Mouse (Mus musculus) midbrain, embryonic 10.5 days (tissue): ENCODE results near the gene Hoxd11. TPM values are rescaled to one million over a fixed set of nuclear protein-coding genes. Genes with fewer than 3 reads are reported as not detected.

Source experiments
- DNase-seq: peaks from one replicate; pipeline ENCODE4 v3.0.0-alpha.2; 2017; ENCODE audit warnings: low spot score
- H3K27ac ChIP-seq: fragments of 300-500 bp; sonication (generic); replicated peaks from 2 replicates; pipeline ENCODE4 v1.5.1; 2016; ENCODE audit warnings: mild to moderate bottlenecking
- H3K27me3 ChIP-seq: fragments of 300-500 bp; sonication (generic); 2 replicates; pipeline ENCODE4 v1.6.1; 2016; ENCODE audit warnings: low read depth, mild to moderate bottlenecking; ENCODE audit not compliant: poor library complexity, severe bottlenecking
- H3K36me3 ChIP-seq: fragments of 300-500 bp; sonication (generic); 2 replicates; pipeline ENCODE4 v1.6.1; 2016; ENCODE audit warnings: mild to moderate bottlenecking, moderate library complexity
- H3K4me1 ChIP-seq: fragments of 300-500 bp; sonication (generic); 2 replicates; pipeline ENCODE4 v1.6.1; 2016
- H3K4me3 ChIP-seq: fragments of 300-500 bp; sonication (generic); 2 replicates; pipeline ENCODE4 v1.5.1; 2016; ENCODE audit warnings: mild to moderate bottlenecking, moderate library complexity
- H3K9me3 ChIP-seq: fragments of 300-500 bp; sonication (generic); replicated peaks from 2 replicates; pipeline ENCODE4 v1.6.1; 2016; ENCODE audit warnings: mild to moderate bottlenecking
- WGBS: fragments of 180-500 bp; shearing (Covaris S2); methylation state at CpG from one replicate; pipeline ENCODE4 v1.1.7; 2016; 5-methylcytosine and 5-hydroxymethylcytosine counted together
- polyA plus RNA-seq: library from polyadenylated mRNA; unstranded; fragments of >200 nt; fragmentation: Nextera tagmentation; extraction: Ambion mirVana; gene quantifications from 2 replicates; pipeline ENCODE4 v1.2.1, GENCODE M21; 2016

The Hoxd11 gene
- polyA plus RNA-seq, 1 experiment from 2014 or later, result not detected

GRCm38 (mm10) chr2:74726973-74727639, 47.7 kb downstream of the Hoxd11 start:
- under 1% methylated on average over 42 of the region's 43 CpGs for WGBS
- Histone ChIP-seq H3K4me3 (peak overlapping the region; percentile 37), H3K4me1 (peaks cover 9% of the 10 kb centered on the region), H3K27me3 (peaks cover 100% of the 10 kb centered on the region), H3K9me3 (no peaks in the 10 kb centered on the region), H3K27ac (no peak overlapping the region), H3K36me3 (no peaks in the 10 kb centered on the region)
- DNase-seq, result no peak

- H3K9me3 ChIP-seq, result no peaks in the 10 kb centered on the region
- no peak for DNase-seq
- no peaks in the 10 kb centered on the region for H3K36me3 ChIP-seq
- no peak overlapping the region for H3K27ac ChIP-seq
- peak overlapping the region; percentile 37 for H3K4me3 ChIP-seq
- 1% methylated on average over 25 of the region's 25 CpGs for WGBS
- peaks cover 11% of the 10 kb centered on the region for H3K4me1 ChIP-seq
- H3K27me3 ChIP-seq, result peaks cover 100% of the 10 kb centered on the region
Measured at GRCm38 (mm10) chr2:74727640-74728302, 48.4 kb downstream of the Hoxd11 start.

- H3K9me3 ChIP-seq, result no peaks in the 10 kb centered on the region
- 1% methylated on average over 13 of the region's 13 CpGs for WGBS
- no peak overlapping the region for H3K27ac ChIP-seq
- peaks cover 100% of the 10 kb centered on the region for H3K27me3 ChIP-seq
- no peak overlapping the region for H3K4me3 ChIP-seq
- H3K36me3 ChIP-seq, result no peaks in the 10 kb centered on the region
- DNase-seq, result no peak
- peaks cover 15% of the 10 kb centered on the region for H3K4me1 ChIP-seq
Measured at GRCm38 (mm10) chr2:74728303-74728680, 48.9 kb downstream of the Hoxd11 start.

- Histone ChIP-seq H3K4me3 (no peak overlapping the region), H3K27me3 (peaks cover 100% of the 10 kb centered on the region), H3K36me3 (no peaks in the 10 kb centered on the region), H3K27ac (no peak overlapping the region), H3K4me1 (peaks cover 15% of the 10 kb centered on the region), H3K9me3 (no peaks in the 10 kb centered on the region)
- DNase-seq, result no peak
- 2% methylated on average over 8 of the region's 8 CpGs for WGBS
Measured at GRCm38 (mm10) chr2:74730331-74730730, 51.0 kb downstream of the Hoxd11 start.

GRCm38 (mm10) chr2:74731055-74731454, 51.7 kb downstream of the Hoxd11 start:
- no peak for DNase-seq
- Histone ChIP-seq H3K27ac (no peak overlapping the region), H3K4me3 (no peak overlapping the region), H3K9me3 (no peaks in the 10 kb centered on the region), H3K36me3 (no peaks in the 10 kb centered on the region), H3K4me1 (peaks cover 18% of the 10 kb centered on the region), H3K27me3 (peaks cover 100% of the 10 kb centered on the region)

GRCm38 (mm10) chr2:74731799-74732512, 52.6 kb downstream of the Hoxd11 start:
- DNase-seq, result no peak
- peaks cover 21% of the 10 kb centered on the region for H3K4me1 ChIP-seq
- H3K27me3 ChIP-seq, result peaks cover 100% of the 10 kb centered on the region
- H3K4me3 ChIP-seq, result no peak overlapping the region
- 2% methylated on average over 9 of the region's 9 CpGs for WGBS
- no peaks in the 10 kb centered on the region for H3K36me3 ChIP-seq
- H3K9me3 ChIP-seq, result no peaks in the 10 kb centered on the region
- no peak overlapping the region for H3K27ac ChIP-seq

GRCm38 (mm10) chr2:74732513-74733316, 53.4 kb downstream of the Hoxd11 start:
- Histone ChIP-seq H3K4me3 (no peak overlapping the region), H3K36me3 (no peaks in the 10 kb centered on the region), H3K4me1 (peaks cover 14% of the 10 kb centered on the region; the same call in 1 of the 2 replicates), H3K9me3 (no peaks in the 10 kb centered on the region), H3K27ac (no peak overlapping the region), H3K27me3 (peaks cover 100% of the 10 kb centered on the region)
- WGBS, result under 1% methylated on average over 52 of the region's 52 CpGs
- DNase-seq, result peak; percentile 51

GRCm38 (mm10) chr2:74733317-74733661, 53.9 kb downstream of the Hoxd11 start:
- H3K9me3 ChIP-seq, result no peaks in the 10 kb centered on the region
- peaks cover 100% of the 10 kb centered on the region for H3K27me3 ChIP-seq
- peaks cover 12% of the 10 kb centered on the region; the same call in 1 of the 2 replicates for H3K4me1 ChIP-seq
- no peaks in the 10 kb centered on the region for H3K36me3 ChIP-seq
- WGBS, result 0% methylated on average over 16 of the region's 16 CpGs
- no peak overlapping the region for H3K27ac ChIP-seq
- H3K4me3 ChIP-seq, result no peak overlapping the region
- peak; percentile 47 for DNase-seq

- H3K9me3 ChIP-seq, result no peaks in the 10 kb centered on the region
- 0% methylated on average over 6 of the region's 6 CpGs for WGBS
- H3K36me3 ChIP-seq, result no peaks in the 10 kb centered on the region
- H3K4me1 ChIP-seq, result peaks cover 12% of the 10 kb centered on the region; the same call in 1 of the 2 replicates
- H3K27me3 ChIP-seq, result peaks cover 100% of the 10 kb centered on the region
- H3K4me3 ChIP-seq, result no peak overlapping the region
- H3K27ac ChIP-seq, result no peak overlapping the region
- DNase-seq, result peak; percentile 55
Measured at GRCm38 (mm10) chr2:74733765-74734164, 54.4 kb downstream of the Hoxd11 start.

GRCm38 (mm10) chr2:74734451-74734850, 55.1 kb downstream of the Hoxd11 start:
- Histone ChIP-seq H3K36me3 (no peaks in the 10 kb centered on the region), H3K9me3 (no peaks in the 10 kb centered on the region), H3K4me1 (peaks cover 12% of the 10 kb centered on the region; the same call in 1 of the 2 replicates), H3K27ac (no peak overlapping the region), H3K27me3 (peaks cover 100% of the 10 kb centered on the region), H3K4me3 (no peak overlapping the region)
- under 1% methylated on average over 13 of the region's 13 CpGs for WGBS
- DNase-seq, result peak; percentile 52

- H3K4me1 ChIP-seq, result peaks cover 13% of the 10 kb centered on the region; the same call in 1 of the 2 replicates
- H3K27me3 ChIP-seq, result peaks cover 100% of the 10 kb centered on the region
- no peak overlapping the region for H3K4me3 ChIP-seq
- no peak overlapping the region for H3K27ac ChIP-seq
- H3K36me3 ChIP-seq, result no peaks in the 10 kb centered on the region
- DNase-seq, result peak; percentile 50
- WGBS, result under 1% methylated on average over 27 of the region's 27 CpGs
- H3K9me3 ChIP-seq, result no peaks in the 10 kb centered on the region
Measured at GRCm38 (mm10) chr2:74734996-74735811, 55.8 kb downstream of the Hoxd11 start.
